Mouse (Mus musculus) kidney, adult 8-10 months (tissue): ENCODE measurements around the gene Mbd6.

Source experiments
- DNase-seq, 2 experiments: peaks; one replicate each; pipeline ENCODE4 v3.0.0; 2022

Mbd6 gene

DNA sequence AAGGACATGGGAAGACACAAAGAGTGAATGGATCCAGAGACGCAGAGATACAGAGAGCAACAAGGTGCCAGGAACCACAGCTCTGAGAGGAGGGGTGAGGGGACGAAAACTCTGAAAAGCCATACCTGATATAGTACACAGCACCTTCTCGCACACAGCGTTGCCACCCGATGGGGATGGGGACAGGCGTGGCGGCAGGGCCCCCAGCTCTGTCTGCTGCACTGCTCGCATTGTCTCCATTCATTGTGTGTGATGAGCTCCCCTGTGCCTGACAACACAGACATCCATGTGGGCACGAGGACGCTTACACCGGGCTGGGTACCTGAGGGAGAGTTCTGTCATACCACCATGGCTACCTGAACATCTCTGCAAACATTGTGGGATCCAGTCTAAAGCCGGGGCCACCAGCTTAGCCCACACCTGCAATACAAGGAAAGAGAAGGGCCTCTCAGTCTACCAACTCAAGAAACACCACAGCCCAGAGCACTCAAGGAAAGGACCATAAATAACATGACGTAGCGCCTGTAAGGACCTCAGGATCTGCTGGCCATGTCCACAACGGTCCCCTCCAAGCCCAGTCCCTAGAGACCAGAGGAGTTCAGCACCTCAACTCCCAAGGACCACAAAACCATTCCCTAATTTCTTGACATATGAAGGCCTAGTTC is 1.4 kb downstream of the Mbd6 start:
- no peak for DNase-seq

DNA sequence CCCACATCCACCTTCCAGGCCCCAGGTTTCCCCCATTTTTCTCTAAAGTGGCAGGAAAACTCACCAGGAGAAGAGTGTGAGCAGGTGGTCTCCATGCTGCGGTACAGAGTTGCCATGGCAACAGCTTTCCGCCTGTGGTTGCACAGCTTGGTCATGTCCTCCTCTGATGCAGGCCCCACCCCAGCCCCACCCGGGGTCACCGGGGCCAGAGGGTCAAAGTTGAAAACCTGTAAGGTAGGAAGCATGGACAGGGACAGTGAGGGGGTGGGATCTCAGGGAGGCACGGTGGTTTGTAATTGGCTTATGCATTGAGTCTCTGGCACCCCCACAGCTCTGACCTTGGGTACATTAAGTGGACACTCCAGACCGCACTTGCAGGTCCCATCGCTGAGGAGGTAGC is 2.1 kb downstream of the Mbd6 start:
- peak; percentile 23 to 33 for DNase-seq

DNA sequence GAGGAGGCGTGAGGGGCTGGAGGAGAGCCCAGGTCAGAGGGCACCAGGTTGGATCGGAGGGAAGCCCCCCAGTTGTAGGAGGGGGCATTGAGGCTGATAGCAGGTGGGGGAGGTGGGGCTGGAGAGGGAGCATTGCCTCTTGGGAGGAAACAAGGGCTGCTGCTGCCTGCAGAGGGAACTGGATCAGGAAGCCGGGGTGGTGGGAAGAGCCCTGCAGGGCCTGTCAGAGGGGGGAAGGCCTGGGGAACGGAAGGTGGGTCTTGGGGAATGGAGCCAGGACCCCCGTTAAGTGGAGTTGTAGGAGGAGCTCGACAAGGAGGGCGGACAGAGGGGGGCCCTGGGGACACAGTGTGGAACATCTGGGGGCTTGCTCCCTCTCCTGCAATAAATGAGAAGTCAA is 2.6 kb downstream of the Mbd6 start:
- no peak for DNase-seq

DNA sequence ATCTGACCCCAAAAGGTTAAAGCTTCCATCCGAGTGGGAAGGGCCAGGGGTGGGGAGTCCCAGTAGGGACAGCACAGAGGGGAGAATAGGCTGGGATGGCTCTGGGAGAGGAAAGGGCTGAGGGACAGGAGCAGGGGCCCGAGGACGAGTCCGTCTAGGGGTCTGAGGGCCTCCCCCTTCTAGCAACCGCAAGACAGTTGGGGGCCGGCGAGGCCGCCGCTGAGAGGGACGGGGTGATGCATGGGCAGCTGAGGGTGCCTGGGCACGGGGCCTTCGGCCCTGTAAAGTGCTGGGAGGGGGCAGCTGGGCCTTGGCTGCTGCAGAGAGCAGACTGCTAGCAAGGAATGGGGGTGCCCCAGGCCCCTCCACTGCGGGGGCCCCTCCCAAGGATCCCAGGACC is 3.2 kb downstream of the Mbd6 start:
- no peak for DNase-seq

DNA sequence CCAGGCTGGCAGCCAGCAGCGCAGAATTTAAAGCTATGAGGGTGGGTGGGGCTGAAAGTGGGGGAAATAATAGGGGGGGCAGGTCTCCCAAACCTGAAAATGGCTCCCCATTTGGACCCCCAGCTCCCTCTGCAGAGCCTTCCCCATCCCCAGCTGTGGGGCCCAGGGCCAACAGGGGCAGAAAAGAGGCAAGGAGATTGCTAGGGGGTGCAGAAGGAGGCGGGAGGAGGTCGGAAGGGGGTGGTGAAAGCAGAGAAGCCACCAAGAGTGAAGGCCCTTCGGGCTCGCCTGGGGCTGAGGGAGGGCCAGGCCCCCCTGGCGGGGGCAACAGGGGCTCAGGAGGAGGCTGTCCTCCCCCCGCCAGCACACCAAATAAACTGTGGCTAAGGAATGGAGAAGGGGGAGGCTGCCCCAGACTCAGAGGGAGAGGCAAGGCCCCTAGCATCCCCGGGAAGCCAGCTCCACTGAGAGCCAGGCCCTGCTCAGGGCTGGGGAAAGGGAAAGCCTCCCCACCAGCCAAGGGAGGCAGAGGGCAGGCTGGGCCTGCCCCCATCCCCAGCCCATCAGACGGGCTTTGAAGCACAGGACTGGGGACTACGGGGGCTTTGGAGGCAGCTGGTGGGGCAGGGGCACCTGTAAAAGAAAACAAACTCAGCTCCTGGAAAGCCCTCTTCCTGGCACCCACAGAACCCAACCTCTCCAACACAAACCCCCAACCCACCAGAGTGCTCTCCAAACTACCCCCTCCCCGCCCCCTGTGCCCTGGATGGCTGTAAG is 3.9 kb downstream of the Mbd6 start:
- DNase-seq: no peak

DNA sequence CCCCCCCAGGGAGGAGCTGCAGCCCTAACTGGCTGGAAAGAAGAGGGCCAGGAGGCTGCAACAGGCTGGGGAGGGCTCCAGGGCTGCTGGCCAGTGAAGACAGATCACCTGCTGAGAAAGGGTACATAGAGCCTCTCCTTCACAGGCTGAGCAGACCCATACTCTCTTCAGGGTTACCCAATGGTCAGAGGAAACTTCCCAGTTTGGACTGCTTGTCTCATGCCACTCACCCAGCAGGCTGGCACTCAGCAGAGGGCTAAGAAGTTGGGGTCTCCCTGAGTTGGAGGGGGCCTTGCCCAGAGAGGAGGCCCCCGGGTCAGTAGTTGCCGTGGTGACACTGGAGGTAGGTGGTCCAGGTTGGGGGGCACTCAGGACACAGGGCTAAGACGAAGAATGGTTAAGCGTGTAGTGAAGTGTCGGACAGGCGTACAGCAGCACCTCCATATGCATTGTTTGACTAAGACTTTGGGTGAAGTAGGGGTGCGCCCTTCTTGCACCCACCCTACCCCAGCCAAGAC is 4.7 kb downstream of the Mbd6 start:
- DNase-seq: no peak

DNA sequence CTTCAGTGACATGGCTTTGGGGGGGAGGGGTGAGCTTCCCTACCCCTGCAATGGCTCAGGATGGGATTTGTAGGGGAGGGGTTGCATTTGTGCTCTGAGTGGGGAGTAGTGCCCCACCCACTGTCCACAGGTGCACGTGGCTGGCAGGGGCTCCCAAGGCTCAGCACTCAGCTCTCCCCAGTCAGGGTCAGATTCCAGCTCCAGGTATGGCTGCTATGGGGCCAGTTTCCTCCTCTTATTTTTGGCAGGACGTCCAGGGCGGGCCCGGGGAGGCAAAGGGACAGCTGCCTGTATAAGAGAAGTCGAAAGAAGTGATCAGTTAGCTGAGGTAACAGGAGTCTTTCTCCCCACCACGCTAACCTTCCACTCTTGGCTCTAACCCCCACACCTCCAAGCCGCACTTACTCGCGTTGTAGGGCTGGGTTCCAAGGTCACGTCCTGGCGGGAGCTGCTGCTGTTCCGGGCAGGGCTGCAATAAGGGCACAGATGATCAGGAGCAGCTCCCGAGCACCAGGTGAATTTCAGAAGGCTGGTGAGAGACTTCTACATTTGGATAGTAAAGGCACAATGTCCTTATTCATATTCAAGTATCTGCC is 6.1 kb downstream of the Mbd6 start:
- DNase-seq: no peak

DNA sequence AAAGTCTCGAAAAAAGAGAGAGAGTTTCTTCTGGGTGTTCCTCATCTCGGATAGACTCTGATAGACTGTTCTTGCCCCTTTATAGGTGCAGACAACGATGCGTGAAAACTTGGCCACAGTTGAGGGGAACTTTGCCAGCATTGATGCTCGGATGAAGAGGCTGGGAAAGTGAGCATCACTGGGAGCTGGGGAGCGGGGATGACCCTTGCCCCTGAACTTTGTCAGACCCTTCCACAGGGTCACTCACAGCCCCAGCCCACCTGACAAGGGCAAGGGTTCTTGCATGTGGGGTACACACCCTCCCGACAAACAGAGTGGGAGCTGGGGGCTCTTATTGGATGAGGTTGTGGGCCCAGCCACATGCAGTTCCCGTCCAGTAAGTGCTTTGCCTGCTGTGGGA is 7.5 kb downstream of the Mbd6 start:
- DNase-seq: peak in 1 of 2 experiments; percentile 40

DNA sequence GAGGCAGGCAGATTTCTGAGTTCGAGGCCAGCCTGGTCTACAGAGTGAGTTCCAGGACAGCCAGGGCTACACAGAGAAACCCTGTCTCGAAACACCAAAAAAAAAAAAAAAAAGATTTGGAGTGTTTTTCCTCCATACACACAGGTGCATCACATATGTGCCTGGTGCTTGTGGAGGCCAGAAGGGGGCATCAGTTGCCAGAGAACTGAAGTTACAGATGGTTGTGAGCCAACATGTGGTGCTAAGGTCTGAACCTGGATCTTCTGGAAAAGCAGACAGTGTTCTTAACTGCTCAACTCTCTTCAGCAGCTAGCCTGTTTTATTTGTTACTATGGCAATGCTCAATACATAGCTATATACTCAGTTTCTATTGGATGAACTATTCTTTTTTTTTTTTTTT is 9.1 kb downstream of the Mbd6 start:
- DNase-seq: no peak

DNA sequence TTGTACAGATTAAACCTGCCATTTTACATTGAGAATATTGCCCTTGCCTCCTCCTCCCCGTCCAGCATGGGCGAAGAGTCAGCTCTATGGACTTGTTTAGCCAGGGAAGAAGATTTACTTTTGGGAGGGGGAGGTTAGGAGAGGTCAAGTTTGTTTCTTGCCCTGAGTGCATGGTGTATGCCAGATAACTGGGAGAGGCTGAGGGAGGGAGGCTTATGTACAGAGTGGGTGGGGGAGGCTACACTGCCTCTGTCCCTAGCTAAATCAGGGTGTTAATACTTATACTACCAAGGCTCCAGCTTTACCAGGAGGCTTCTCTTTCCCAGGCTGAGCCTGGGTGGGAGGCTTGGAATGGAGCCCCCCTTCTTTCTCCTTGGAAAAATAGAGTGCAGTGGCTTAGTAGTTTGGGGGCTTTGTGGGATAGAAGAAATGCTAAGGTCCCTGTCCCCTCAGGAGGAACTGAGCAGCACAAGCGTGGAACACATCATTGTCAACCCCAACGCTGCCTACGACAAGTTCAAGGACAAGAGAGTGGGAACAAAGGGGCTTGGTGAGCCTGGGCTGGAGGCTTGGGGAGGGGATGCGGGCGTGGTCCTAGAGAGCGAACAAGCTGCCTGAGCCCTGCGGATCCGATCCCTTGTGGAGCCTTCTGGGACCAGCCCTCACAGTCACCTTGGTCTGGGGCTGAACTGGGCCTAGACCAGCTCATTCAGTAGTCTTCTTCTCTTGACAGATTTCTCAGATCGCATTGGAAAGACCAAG is 14.4 kb downstream of the Mbd6 start:
- no peak for DNase-seq

DNA sequence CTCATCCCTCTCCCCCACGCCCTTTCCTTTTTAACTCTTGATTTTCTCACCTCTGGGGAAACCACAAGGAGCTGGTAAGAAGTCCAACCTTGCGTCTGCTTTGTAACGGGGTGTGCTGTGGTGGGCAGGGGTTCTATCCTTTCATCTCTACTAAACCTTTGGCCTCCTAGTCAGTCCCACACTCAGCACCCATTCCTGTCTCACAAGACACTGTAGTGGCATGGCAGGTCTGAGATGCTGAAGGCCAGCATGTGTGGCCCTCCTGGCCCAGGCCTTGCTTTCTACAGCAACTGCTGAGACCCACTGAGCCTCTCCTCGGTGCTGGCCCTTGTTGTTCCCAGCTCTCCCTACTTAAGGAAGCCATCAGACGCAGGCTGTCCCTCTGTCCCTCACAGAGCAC is 16.4 kb downstream of the Mbd6 start:
- DNase-seq: no peak

DNA sequence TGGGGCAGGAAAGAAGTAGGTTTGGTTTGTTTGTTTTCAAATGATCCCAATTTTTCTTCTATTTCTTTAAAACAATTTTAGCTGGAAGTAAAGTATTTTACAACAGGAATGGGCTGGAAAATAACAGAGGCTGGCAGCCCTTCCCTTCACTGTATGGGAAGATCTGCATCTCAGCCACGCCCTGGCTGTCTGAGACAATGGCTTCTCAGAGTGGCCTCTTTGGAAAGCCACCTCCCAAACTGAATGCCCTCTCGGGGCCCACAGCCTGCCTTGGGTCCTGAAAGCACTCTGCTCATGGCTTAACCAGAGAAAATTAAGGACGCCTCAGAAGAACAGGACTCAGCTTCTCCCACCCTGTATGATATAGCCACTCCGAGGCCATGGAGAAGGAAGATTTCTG is 18.9 kb downstream of the Mbd6 start:
- no peak for DNase-seq

DNA sequence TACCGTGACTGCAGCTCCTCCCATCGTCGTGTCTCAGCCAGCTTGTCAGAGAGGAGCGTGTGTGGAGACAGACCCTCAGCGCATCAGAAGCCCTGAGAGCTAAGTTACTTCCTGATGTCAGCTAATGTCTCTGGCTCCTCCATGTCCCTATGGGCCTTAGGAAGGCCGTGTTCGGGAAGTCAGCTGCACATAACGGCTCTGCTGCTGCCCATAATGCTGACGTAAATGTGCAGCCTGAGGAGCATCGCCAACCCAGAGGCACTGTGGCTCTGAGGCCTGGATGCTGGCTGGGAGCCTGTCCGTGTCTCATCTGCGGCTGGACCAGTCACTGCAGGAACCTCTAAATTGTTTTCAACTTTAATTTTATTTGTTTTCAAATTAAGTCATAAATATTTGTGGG is 19.8 kb downstream of the Mbd6 start:
- DNase-seq: no peak

DNA sequence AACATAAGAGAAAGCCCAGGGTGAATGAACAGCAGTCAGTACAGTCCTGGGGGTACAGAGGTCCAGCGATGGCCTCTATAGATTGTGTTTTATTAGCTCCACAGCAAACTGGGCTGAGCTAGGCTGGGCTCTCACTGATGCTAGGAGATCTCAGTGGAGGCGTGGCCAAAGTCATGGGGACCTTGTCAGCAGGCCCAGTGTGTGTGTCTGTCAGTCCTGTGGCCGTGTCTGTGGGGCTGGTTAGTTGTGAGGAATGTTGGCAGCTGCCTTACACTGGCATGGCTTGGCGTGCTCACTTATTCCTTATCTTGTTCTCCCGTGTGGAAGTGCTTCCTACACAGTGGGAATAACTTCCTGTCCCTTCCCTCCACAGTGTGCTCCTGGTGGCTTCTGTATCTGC is 20.4 kb downstream of the Mbd6 start:
- no peak for DNase-seq

DNA sequence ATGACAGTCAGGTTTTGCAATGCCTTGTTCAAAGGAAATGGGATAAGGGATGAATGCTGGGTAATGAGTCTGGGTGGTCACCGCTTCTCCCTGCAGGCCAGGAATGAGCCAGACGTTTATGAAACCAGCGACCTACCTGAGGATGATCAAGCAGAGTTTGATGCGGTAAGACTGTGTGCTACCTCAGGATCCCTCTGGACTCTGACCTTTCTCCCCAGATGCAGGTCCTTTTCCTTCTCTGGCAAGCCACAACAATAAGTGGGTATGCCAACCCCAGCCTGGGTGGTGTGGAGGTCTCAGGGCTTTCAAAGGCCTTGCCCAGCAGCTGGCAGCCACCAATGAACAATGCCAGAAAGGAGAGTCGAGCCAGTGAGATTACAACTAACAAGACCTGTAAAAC is 21.5 kb downstream of the Mbd6 start:
- DNase-seq: peak; percentile 26 to 47

DNA sequence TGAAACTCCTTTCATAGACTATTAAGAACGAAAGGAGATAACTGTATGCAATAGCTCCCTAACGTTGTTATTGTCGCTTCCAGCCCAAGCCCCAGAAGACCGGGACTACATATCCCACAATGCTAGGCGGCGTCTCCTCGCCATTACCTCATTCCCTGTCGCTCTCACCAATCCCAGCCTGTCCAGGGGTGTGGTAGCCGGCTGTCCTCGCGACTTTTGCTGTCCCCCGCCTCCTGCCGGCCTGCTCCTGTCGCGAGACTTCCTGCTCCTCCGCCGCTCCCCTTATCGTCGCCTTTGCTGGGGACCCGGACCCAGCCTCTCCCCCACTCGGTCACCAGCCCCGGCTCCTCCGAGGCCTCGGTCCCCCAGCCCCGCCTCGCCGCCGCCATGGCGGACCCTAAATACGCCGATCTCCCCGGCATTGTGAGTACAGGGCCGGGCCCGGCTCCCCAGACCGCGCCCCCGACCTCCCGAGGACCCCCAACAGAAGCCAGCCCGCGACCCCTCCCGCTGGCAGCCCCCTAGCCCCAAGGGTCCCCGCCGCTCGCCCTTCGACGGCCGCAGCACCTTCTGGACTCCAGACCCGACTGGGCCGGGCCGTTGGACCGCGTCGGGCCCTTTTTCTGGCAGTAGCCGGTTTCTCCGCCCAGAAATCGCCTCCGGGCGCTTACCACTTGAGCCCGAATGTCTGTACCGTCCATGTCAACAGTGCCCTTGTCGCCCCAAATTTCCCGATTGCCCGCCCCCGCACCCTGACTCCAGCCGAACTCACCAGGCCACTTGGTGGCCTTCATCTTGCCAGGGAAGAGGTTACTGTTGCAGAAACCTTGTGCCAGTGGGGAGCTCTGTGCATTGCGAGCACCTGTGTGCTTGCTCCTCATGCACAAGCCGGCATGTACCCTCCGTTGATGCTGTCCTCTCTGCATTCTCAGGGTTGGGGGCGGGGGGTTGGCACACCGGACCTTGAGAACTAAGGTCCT is 22.4 kb downstream of the Mbd6 start, which contains the start of gene Dctn2:
Gene Dctn2, plus strand, starts transcription at position 257 of the 980 bp plus-strand sequence.
- DNase-seq: peak; percentile 95 to 96

DNA sequence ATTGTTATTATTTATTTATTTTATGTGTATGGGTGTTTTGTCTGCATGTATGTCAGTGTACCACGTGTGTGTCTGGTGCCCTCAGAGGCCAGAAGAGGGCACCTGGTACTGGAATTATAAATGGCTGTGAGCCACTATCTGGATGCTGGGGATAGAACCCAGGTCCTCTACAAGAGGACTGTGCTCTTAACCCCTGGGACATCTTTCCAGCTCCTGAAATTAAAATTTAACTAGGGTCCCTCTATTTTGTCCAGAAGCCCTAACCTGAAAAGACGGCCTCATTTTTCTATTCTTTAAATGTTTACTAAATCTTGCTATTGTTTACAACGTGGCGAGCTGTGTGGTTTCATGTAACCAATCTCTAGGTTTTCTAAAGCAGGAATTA is 23.1 kb downstream of the Mbd6 start:
- peak in 1 of 2 experiments; percentile 30 for DNase-seq

DNA sequence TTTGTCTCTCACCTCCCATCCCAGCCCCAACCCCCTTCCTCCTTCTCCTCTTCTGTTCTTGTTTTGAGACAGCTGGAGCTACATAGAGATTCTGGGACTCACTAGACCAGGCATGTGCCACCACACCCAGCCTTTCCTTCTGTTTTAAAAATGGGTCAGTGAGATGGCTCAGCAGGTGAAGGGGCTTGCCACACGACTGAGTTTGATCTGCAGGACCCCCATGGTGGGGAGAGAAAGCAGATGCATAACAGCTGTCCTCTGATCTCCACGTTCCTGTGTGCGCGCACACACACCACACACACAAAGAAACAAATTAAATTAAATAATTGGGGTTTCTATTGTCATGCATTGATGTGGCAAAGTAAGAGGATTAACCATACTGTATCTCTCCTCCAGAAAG is 23.8 kb downstream of the Mbd6 start:
- DNase-seq: no peak

DNA sequence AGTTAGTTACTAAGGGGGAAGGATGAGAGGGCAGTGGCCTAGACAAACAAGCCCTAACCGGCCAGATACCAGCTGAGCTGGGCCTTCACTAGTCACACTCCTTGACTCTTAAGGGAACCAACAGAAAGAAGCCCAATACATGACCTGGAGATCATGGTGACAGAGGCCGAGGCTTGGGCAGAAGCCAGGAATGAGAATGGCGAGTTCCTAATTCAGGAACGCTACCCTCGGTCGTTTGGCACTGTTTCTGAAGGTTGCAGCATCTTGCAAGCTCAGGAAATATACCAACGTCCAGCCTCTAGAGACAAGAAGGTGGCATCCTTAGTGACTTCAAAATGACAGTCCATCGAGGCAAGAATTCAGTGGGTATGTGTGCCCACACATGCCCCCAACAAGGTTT is 24.5 kb downstream of the Mbd6 start:
- no peak for DNase-seq

DNA sequence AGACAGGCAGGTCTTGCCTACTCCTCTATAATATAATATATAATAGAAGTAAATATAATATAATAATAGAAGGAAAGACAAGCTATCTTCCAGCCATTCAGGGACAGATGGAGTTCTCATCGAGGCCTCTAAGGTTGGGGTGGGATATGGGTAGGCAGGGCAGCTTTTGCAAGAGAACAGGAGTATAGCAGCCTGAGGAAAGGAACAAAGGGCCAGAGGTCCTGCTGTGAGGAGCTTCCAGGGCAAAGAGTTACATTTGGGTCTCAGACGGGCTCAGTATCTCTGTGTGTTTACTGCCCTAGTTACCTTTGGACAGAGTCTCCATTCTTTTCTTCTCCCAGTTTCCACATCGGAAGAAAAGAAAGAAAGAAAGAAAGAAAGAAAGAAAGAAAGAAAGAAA is 25.2 kb downstream of the Mbd6 start:
- DNase-seq: no peak

DNA sequence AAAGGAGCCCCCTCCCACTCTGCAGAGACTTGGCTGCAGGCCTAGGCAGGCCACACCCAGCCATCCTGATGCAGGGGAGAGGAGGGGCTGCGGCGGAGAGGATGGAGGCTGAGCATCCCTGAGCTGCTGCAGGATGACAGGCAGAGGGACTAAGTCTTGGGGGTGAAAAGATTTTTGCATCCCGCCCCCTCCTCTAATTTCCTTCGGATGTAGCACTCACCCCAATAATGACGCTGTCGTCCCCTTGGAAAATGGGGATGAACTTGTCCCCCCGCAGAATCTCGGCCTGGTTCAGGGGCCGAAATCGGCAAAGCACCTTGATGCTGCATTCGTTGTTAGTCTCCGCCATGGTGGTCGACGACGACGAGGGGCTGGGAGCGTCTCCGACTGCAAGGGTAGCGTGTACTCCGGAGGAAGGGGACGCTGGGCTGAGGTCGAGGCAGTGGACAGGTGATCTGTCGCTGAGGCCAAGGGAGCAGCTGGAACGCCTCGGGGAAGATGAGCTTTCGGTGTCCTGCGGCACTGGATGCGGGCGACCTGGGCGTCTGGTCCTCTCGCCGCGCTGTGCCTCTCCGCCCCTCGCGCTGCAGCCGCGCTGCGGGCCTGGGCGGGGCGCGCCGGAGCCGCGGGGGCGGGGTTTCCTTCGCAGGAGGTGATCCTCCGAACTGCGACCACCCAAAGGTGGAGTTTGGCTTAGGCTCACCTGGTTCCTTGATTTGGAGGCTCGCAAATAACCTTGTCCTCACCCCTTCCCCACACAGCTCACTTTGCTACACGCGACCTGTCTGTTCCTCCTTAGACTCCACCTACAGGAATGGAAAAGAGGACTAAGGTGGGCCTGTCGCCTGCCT is 26.0 kb downstream of the Mbd6 start, which contains the start of gene Kif5a:
Gene Kif5a, minus strand, starts transcription at position 801 of the 851 bp plus-strand sequence.
- peak in 1 of 2 experiments; percentile 16 for DNase-seq
